Mouse (Mus musculus): ENCODE data around the gene Vsig8.

The Vsig8 gene

DNA sequence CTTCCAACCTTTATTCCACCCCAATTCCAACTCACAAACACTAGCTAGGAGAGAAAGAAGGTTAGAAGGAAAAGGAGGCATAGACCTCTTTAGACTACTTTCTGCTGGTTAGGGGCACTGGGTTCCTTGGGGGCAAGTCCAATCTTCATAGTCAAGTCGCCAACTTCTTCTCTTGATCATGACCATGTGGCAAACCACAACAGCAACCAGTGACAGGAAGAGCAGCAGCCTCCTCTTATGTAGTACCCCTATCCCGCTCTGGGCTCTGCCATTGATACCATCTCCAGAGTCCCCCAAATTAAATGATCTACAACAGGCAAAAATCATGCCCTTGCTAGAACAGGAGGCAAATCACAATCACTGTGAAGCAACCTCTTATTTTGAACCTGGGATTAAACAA lies 38.2 kb downstream of the Vsig8 start:
- no peak for DNase-seq

- peak in 1 of 2 experiments; percentile 72 for DNase-seq
Observed at GRCm38 (mm10) chr1:172594495-172594894, 38.8 kb downstream of the Vsig8 start.

DNA sequence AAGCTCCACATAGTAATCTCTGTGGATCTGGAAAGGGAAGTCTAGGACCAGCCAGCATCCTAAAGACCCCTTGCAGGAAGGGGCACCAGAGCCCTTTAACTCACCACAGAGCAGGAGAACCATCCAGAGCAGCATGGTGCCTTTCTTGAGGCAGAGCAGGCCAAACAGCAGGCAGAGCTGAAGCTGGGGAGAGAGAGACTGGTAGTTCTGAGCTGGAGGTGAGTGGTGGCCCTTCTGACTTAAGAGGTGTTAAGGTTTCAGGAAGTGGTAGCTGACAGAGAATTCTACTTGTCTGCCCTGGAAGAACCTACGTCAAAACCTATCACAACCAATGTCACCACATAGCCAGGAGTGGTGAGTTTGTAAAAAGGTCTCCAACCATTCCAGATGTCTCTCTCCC lies 46.6 kb downstream of the Vsig8 start, which contains the start of gene Fcrl6:
TSS of gene Fcrl6 (minus strand) at position 226 of the 400 bp plus-strand sequence.
- no peak for DNase-seq

- DNase-seq = no peak
Observed at GRCm38 (mm10) chr1:172611304-172611703, 55.6 kb downstream of the Vsig8 start.

DNA sequence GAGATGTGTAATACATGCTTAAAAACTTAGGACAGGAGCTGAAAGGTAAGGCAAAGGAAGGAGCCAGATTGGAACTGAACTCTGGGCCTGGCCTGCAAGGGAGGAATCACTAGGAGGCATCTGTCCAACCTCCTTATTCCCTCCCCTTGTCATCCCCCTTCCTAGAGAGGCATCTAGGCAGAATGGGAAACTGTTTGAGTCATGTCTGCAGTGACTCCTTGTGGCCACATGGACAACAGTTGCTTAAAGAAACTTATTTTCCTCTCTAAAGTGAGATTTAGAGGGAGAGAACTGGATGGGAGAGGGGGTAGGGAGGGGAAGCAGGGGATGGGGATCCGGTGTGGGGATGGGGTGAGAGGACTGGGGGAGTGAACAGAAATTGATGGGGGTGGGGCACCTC lies 57.0 kb downstream of the Vsig8 start:
- no peak for DNase-seq
